Mouse (Mus musculus) G1E (cell line): ENCODE results near the gene L3mbtl2.

Source experiments
- CTCF ChIP-seq: IDR thresholded peaks from 2 replicates; pipeline ENCODE4 v1.5.1; 2012; ENCODE audit warnings: low read depth, low read length, inconsistent platforms, mixed read lengths
- GATA1 ChIP-seq: IDR thresholded peaks from 2 replicates; pipeline ENCODE4 v1.6.1; 2012; ENCODE audit warnings: borderline replicate concordance, low read length, inconsistent platforms, mixed read lengths
- POLR2AphosphoS5 ChIP-seq: IDR thresholded peaks from 2 replicates; pipeline ENCODE4 v1.6.1; 2012; ENCODE audit warnings: low read depth, low read length, inconsistent platforms; ENCODE audit not compliant: insufficient replicate concordance
- TAL1 ChIP-seq: conservative IDR thresholded peaks from 2 replicates; pipeline ENCODE4 v1.6.1; 2012; ENCODE audit warnings: low read depth, low read length, inconsistent platforms, mixed read lengths

DNA sequence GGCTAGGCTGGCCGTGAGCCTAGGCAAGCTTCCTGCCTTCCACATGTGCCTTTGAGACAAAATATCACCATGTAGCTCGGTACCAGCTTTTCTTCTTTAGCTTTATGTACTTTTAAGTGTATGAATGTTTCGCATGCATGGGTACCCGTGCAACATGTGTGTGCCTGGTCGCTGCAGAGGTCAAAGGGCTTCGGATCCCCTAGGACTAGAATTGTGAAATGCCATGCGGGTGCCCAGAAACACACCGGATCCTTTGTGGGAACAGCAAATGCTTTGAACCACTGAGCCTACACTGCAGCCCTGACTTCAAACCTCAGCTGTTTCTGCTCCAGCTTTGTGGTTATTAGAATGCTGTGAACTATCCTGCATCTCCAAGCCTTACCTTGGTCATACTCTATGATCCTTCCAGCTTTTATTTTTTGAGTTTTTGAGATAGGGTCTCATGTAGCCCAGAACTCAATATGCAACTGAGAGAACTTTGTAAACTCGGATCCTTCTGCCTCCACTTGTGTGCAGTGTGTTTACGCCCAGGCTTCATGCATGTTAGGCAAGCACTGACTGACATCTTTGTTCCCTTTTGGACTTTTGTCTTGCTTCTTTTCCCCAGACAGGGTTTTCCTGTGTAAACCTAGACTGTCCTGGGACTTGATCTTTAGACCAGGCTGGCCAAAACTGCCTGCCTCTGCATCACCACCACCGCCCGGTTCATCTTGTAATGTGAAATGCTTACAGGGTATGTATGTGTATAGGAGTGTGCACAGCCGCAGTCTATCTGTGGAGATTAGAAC, 38.8 kb downstream of the L3mbtl2 start:
- TF ChIP-seq CTCF (no peak), GATA1 (no peak), TAL1 (no peak), POLR2AphosphoS5 (no peak; the same call in 1 of the 2 replicates)
